Mouse (Mus musculus) neural tube, embryonic 13.5 days (tissue): ENCODE data around the gene Pou5f1. TPM values are rescaled to one million over a fixed set of nuclear protein-coding genes. Genes with fewer than 3 reads are reported as not detected.

Source experiments
- ATAC-seq: fragments of 200-750 bp; cut with Nextera tagmentation; 2 replicates; pipeline ENCODE4 v1.8.0; 2017; ENCODE audit warnings: low read depth, mild to moderate bottlenecking, moderate TSS enrichment, moderate library complexity
- H3K27ac ChIP-seq: fragments of 300-500 bp; sonication (generic); replicated peaks from 2 replicates; pipeline ENCODE4 v1.5.1; 2015; ENCODE audit warnings: moderate library complexity, mild to moderate bottlenecking, inconsistent platforms
- H3K27me3 ChIP-seq: fragments of 300-500 bp; sonication (generic); 2 replicates; pipeline ENCODE4 v1.6.1; 2015; ENCODE audit warnings: mild to moderate bottlenecking, inconsistent platforms
- H3K36me3 ChIP-seq: fragments of 300-500 bp; sonication (generic); 2 replicates; pipeline ENCODE4 v1.6.1; 2015; ENCODE audit warnings: mild to moderate bottlenecking, inconsistent platforms
- H3K4me1 ChIP-seq: fragments of 300-500 bp; sonication (generic); replicated peaks from 2 replicates; pipeline ENCODE4 v1.6.1; 2015; ENCODE audit warnings: inconsistent platforms
- H3K4me2 ChIP-seq: fragments of 300-500 bp; sonication (generic); 2 replicates; pipeline ENCODE4 v1.6.1; 2015; ENCODE audit warnings: inconsistent platforms, mild to moderate bottlenecking, moderate library complexity
- H3K4me3 ChIP-seq: fragments of 300-500 bp; sonication (generic); 2 replicates; pipeline ENCODE4 v1.5.1; 2015; ENCODE audit warnings: mild to moderate bottlenecking, inconsistent platforms
- H3K9ac ChIP-seq: fragments of 300-500 bp; sonication (generic); 2 replicates; pipeline ENCODE4 v1.6.1; 2015; ENCODE audit warnings: moderate library complexity, mild to moderate bottlenecking, inconsistent platforms
- H3K9me3 ChIP-seq: fragments of 300-500 bp; sonication (generic); 2 replicates; pipeline ENCODE4 v1.6.1; 2016; ENCODE audit warnings: inconsistent platforms
- WGBS: fragments of 180-500 bp; shearing (Covaris S2); methylation state at CpG from one replicate; pipeline ENCODE4 v1.1.7; 2015; 5-methylcytosine and 5-hydroxymethylcytosine counted together
- polyA plus RNA-seq: library from polyadenylated mRNA; unstranded; fragments of >200 nt; fragmentation: Nextera tagmentation; extraction: Ambion mirVana; gene quantifications from 2 replicates; pipeline ENCODE4 v1.2.1, GENCODE M21; 2015

The Pou5f1 gene
- polyA plus RNA-seq, 1 experiment from 2014 or later: not detected

GRCm38 (mm10) chr17:35515911-35516640 lies 10.3 kb downstream of the Pou5f1 start:
- peak; percentile 28 for ATAC-seq
- H3K27me3 ChIP-seq: peaks cover 8% of the 10 kb centered on the region; the same call in 1 of the 2 replicates
- H3K27ac ChIP-seq: no peak overlapping the region
- peak overlapping the region; percentile 67 for H3K9ac ChIP-seq
- H3K36me3 ChIP-seq: no peaks in the 10 kb centered on the region
- H3K4me2 ChIP-seq: peak overlapping the region; percentile 71
- H3K4me3 ChIP-seq: peak overlapping the region; percentile 48
- no peaks in the 10 kb centered on the region for H3K9me3 ChIP-seq
- peaks cover 31% of the 10 kb centered on the region for H3K4me1 ChIP-seq
- whole genome bisulfite sequencing: 7% methylated on average over 25 of the region's 25 CpGs

- Histone ChIP-seq H3K36me3 (no peaks in the 10 kb centered on the region), H3K4me1 (peaks cover 31% of the 10 kb centered on the region), H3K4me2 (peak within 1 kb of the TSS; percentile 71), H3K9ac (peak within 1 kb of the TSS; percentile 67), H3K27ac (no peak within 1 kb of the TSS), H3K27me3 (peaks cover 8% of the 10 kb centered on the region; the same call in 1 of the 2 replicates), H3K9me3 (no peaks in the 10 kb centered on the region), H3K4me3 (peak within 1 kb of the TSS; percentile 48)
- WGBS: under 1% methylated on average over 67 of the region's 67 CpGs
- ATAC-seq: peak; percentile 95
Measured at GRCm38 (mm10) chr17:35516652-35517500, 11.1 kb downstream of the Pou5f1 start, which contains the start of the genes Tcf19 and Cchcr1. Tcf19 (minus strand) TSS chr17:35516824. Cchcr1 (plus strand) TSS chr17:35517100.

GRCm38 (mm10) chr17:35517526-35517925 lies 11.7 kb downstream of the Pou5f1 start:
- Histone ChIP-seq H3K9ac (peak overlapping the region; percentile 58), H3K27me3 (peaks cover 8% of the 10 kb centered on the region; the same call in 1 of the 2 replicates), H3K36me3 (no peaks in the 10 kb centered on the region), H3K4me1 (peaks cover 31% of the 10 kb centered on the region), H3K4me3 (peak overlapping the region; percentile 48), H3K9me3 (no peaks in the 10 kb centered on the region), H3K4me2 (peak overlapping the region; percentile 71), H3K27ac (no peak overlapping the region)
- no peak for ATAC-seq
- WGBS: 9% methylated on average over 12 of the region's 12 CpGs

GRCm38 (mm10) chr17:35524354-35524753 lies 18.5 kb downstream of the Pou5f1 start:
- ATAC-seq: no peak

GRCm38 (mm10) chr17:35526644-35527043 lies 20.8 kb downstream of the Pou5f1 start:
- Histone ChIP-seq H3K27me3 (no peaks in the 10 kb centered on the region), H3K9me3 (no peaks in the 10 kb centered on the region), H3K36me3 (peaks cover 24% of the 10 kb centered on the region; the same call in 1 of the 2 replicates), H3K4me1 (peaks cover 9% of the 10 kb centered on the region; the same call in 1 of the 2 replicates), H3K9ac (no peak overlapping the region), H3K27ac (no peak overlapping the region), H3K4me2 (no peak overlapping the region), H3K4me3 (no peak overlapping the region)
- 83% methylated on average over 8 of the region's 8 CpGs for WGBS
- no peak for ATAC-seq

More at GRCm38 (mm10) chr17:35524354-35524753, 18.5 kb downstream of the Pou5f1 start:
- Histone ChIP-seq H3K4me1 (no peaks in the 10 kb centered on the region), H3K4me3 (no peak overlapping the region), H3K27ac (no peak overlapping the region), H3K4me2 (no peak overlapping the region), H3K36me3 (peaks cover 24% of the 10 kb centered on the region; the same call in 1 of the 2 replicates), H3K9ac (no peak overlapping the region), H3K9me3 (no peaks in the 10 kb centered on the region), H3K27me3 (no peaks in the 10 kb centered on the region)
- 87% methylated on average over 9 of the region's 9 CpGs for WGBS

GRCm38 (mm10) chr17:35532360-35532759 lies 26.5 kb downstream of the Pou5f1 start:
- 14% methylated on average over 3 of the region's 3 CpGs for WGBS
- H3K4me2 ChIP-seq: no peak overlapping the region
- no peaks in the 10 kb centered on the region for H3K27me3 ChIP-seq
- H3K4me3 ChIP-seq: no peak overlapping the region
- H3K36me3 ChIP-seq: peaks cover 8% of the 10 kb centered on the region; the same call in 1 of the 2 replicates
- no peak overlapping the region for H3K27ac ChIP-seq
- no peaks in the 10 kb centered on the region for H3K9me3 ChIP-seq
- peaks cover 9% of the 10 kb centered on the region; the same call in 1 of the 2 replicates for H3K4me1 ChIP-seq
- ATAC-seq: no peak
- no peak overlapping the region for H3K9ac ChIP-seq

GRCm38 (mm10) chr17:35532901-35533300 lies 27.1 kb downstream of the Pou5f1 start, which contains the start of gene Psors1c2:
Psors1c2 (plus strand) TSS chr17:35533201.
- no peak for ATAC-seq
- 47% methylated on average over 7 of the region's 7 CpGs for WGBS
- H3K36me3 ChIP-seq: peaks cover 8% of the 10 kb centered on the region; the same call in 1 of the 2 replicates
- no peak within 1 kb of the TSS for H3K4me2 ChIP-seq
- no peak within 1 kb of the TSS for H3K27ac ChIP-seq
- H3K4me1 ChIP-seq: peaks cover 9% of the 10 kb centered on the region; the same call in 1 of the 2 replicates
- H3K27me3 ChIP-seq: no peaks in the 10 kb centered on the region
- H3K9ac ChIP-seq: no peak within 1 kb of the TSS
- no peaks in the 10 kb centered on the region for H3K9me3 ChIP-seq
- no peak within 1 kb of the TSS for H3K4me3 ChIP-seq

- peaks cover 9% of the 10 kb centered on the region; the same call in 1 of the 2 replicates for H3K4me1 ChIP-seq
- WGBS: 17% methylated on average over 6 of the region's 6 CpGs
- no peak overlapping the region for H3K4me2 ChIP-seq
- H3K36me3 ChIP-seq: no peaks in the 10 kb centered on the region
- no peak overlapping the region for H3K9ac ChIP-seq
- H3K9me3 ChIP-seq: no peaks in the 10 kb centered on the region
- no peaks in the 10 kb centered on the region for H3K27me3 ChIP-seq
- no peak overlapping the region for H3K27ac ChIP-seq
- ATAC-seq: peak; percentile 62
- H3K4me3 ChIP-seq: no peak overlapping the region
Measured at GRCm38 (mm10) chr17:35534343-35534742, 28.5 kb downstream of the Pou5f1 start.

- Histone ChIP-seq H3K27ac (no peak overlapping the region), H3K4me3 (no peak overlapping the region), H3K36me3 (no peaks in the 10 kb centered on the region), H3K27me3 (no peaks in the 10 kb centered on the region), H3K4me1 (no peaks in the 10 kb centered on the region), H3K9me3 (no peaks in the 10 kb centered on the region), H3K4me2 (no peak overlapping the region), H3K9ac (no peak overlapping the region)
- WGBS: 90% methylated on average over 4 of the region's 4 CpGs
- no peak for ATAC-seq
Measured at GRCm38 (mm10) chr17:35537421-35537820, 31.6 kb downstream of the Pou5f1 start.

GRCm38 (mm10) chr17:35538476-35538875 lies 32.7 kb downstream of the Pou5f1 start:
- no peak overlapping the region for H3K4me3 ChIP-seq
- no peaks in the 10 kb centered on the region for H3K9me3 ChIP-seq
- H3K4me1 ChIP-seq: peaks cover 7% of the 10 kb centered on the region
- no peaks in the 10 kb centered on the region for H3K36me3 ChIP-seq
- 88% methylated on average over 1 of the region's 1 CpGs for WGBS
- H3K27me3 ChIP-seq: no peaks in the 10 kb centered on the region
- no peak overlapping the region for H3K4me2 ChIP-seq
- H3K9ac ChIP-seq: no peak overlapping the region
- H3K27ac ChIP-seq: no peak overlapping the region
- ATAC-seq: no peak

GRCm38 (mm10) chr17:35539540-35539939 lies 33.7 kb downstream of the Pou5f1 start:
- no peaks in the 10 kb centered on the region for H3K36me3 ChIP-seq
- H3K9me3 ChIP-seq: no peaks in the 10 kb centered on the region
- H3K4me1 ChIP-seq: peaks cover 14% of the 10 kb centered on the region
- no peak overlapping the region for H3K9ac ChIP-seq
- no peak overlapping the region for H3K4me3 ChIP-seq
- H3K27ac ChIP-seq: no peak overlapping the region
- no peak for ATAC-seq
- no peak overlapping the region for H3K4me2 ChIP-seq
- WGBS: 52% methylated on average over 10 of the region's 10 CpGs
- no peaks in the 10 kb centered on the region for H3K27me3 ChIP-seq
